8 mouse cellular contexts compared by ENCODE assay signal in the genomic region with DNA sequence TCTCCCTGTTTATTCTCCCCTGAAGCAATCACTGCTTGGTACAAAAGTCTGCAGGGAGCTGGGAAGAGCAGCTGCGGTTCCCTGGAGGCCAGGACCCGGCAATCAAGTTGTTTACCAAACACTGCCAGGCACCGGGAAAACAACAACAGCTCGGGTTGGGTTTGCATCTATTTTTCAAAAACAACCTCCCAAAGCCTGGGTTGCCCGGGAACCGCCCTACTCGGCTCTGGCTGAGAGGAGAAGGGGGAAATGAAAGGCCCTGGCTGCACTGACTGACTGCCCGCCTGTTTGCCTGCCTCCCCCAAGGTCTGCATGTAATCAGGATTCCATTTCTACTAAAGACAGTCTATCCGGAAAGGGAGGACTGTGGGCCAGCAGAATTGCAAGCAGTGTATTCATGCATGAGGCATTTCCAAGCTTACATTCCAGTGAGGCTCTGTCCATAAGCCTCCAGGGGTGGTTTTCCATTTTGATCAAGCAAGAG.
DNase-seq lines count a peak whose midpoint lies in the region; ATAC-seq lines count a peak whose summit lies in the region.

No protein-coding gene starts in this region.

- H3K4me3 ChIP-seq in embryonic facial prominence, embryonic 12.5 days, result no peak overlapping the region
- no peak overlapping the region for H3K4me3 ChIP-seq in heart, embryonic 14.5 days (ENCODE audit: control insufficient read depth in 1 of 2, insufficient read depth in 1 of 2, low read depth in 1 of 2, low read length in 2 of 2)
- H3K4me3 ChIP-seq in midbrain, embryonic 13.5 days (replicated peaks), result no peak overlapping the region

- H3K9me3 ChIP-seq in embryonic facial prominence, embryonic 12.5 days, result no peaks in the 10 kb centered on the region
- H3K9me3 ChIP-seq in heart, embryonic 14.5 days (ENCODE audit: control insufficient read depth, low read length), result no peaks in the 10 kb centered on the region
- no peaks in the 10 kb centered on the region for H3K9me3 ChIP-seq in midbrain, embryonic 13.5 days

- peak overlapping the region; percentile 21 for H3K4me2 ChIP-seq in embryonic facial prominence, embryonic 12.5 days (replicated peaks)
- H3K4me2 ChIP-seq in heart, embryonic 14.5 days (ENCODE audit: low read length), result peak overlapping the region; percentile 50
- peak overlapping the region; percentile 22 for H3K4me2 ChIP-seq in midbrain, embryonic 13.5 days (replicated peaks)

- ATAC-seq in embryonic facial prominence, embryonic 12.5 days (ENCODE audit: insufficient number of reproducible peaks, insufficient read depth, low FRiP score, low TSS enrichment), result peak; percentile 69
- no peak for ATAC-seq in heart, embryonic 14.5 days (ENCODE audit: insufficient number of reproducible peaks, insufficient read depth, low FRiP score, low read depth)
- ATAC-seq in midbrain, embryonic 13.5 days, result peak; percentile 72
- no peak for ATAC-seq in CD4-positive, CD25-positive, alpha-beta regulatory T cell, adult 4 months

- 0 out of 2 replicates have a peak, but pooled peaks cover 2% of the 10 kb centered on the region for H3K36me3 ChIP-seq in embryonic facial prominence, embryonic 12.5 days
- H3K36me3 ChIP-seq in heart, embryonic 14.5 days (ENCODE audit: control insufficient read depth, insufficient read depth, low read length), result peaks cover 3% of the 10 kb centered on the region
- H3K36me3 ChIP-seq in midbrain, embryonic 13.5 days, result peaks cover under 1% of the 10 kb centered on the region; the same call in 1 of the 2 replicates

- peak overlapping the region; percentile 58 for H3K27ac ChIP-seq in embryonic facial prominence, embryonic 12.5 days
- peak overlapping the region; percentile 18 to 62 for H3K27ac ChIP-seq in heart, embryonic 14.5 days (replicated peaks in 1 of 2; ENCODE audit: control insufficient read depth in 1 of 2, insufficient read depth in 1 of 2, low read depth in 2 of 2, low read length in 2 of 2)
- H3K27ac ChIP-seq in midbrain, embryonic 13.5 days, result peak overlapping the region; percentile 73

- peaks cover 30% of the 10 kb centered on the region for H3K4me1 ChIP-seq in embryonic facial prominence, embryonic 12.5 days
- H3K4me1 ChIP-seq in heart, embryonic 14.5 days (ENCODE audit: control insufficient read depth in 2 of 2, insufficient read depth in 2 of 2, low read length in 2 of 2), result peaks cover 19 to 27% of the 10 kb centered on the region in 2 experiments
- peaks cover 37% of the 10 kb centered on the region for H3K4me1 ChIP-seq in midbrain, embryonic 13.5 days (replicated peaks)

- no peak overlapping the region for H3K9ac ChIP-seq in embryonic facial prominence, embryonic 12.5 days
- H3K9ac ChIP-seq in heart, embryonic 14.5 days (ENCODE audit: low read length), result peak overlapping the region; percentile 58
- H3K9ac ChIP-seq in midbrain, embryonic 13.5 days (replicated peaks), result 0 out of 2 replicates have a peak overlapping the region, but pooled peaks have one; percentile 15

- 5% methylated on average over 9 of the region's 9 CpGs for WGBS in embryonic facial prominence, embryonic 12.5 days
- 8% methylated on average over 9 of the region's 9 CpGs for WGBS in heart, embryonic 14.5 days
- 2% methylated on average over 9 of the region's 9 CpGs for WGBS in midbrain, embryonic 13.5 days

- no peaks in the 10 kb centered on the region for H3K27me3 ChIP-seq in embryonic facial prominence, embryonic 12.5 days
- no peaks in the 10 kb centered on the region for H3K27me3 ChIP-seq in heart, embryonic 14.5 days (ENCODE audit: control insufficient read depth, insufficient read depth, low read length)
- H3K27me3 ChIP-seq in midbrain, embryonic 13.5 days, result no peaks in the 10 kb centered on the region

- DNase-seq in left cerebral cortex, postnatal 4 days, result peak; percentile 16
- no peak for DNase-seq in left cerebral cortex, adult 11 months (ENCODE audit: low spot score)
- DNase-seq in kidney, postnatal 14 days, result peak; percentile 41
- DNase-seq in thymus, postnatal 14 days, result no peak

- intact Hi-C loops in left cerebral cortex, postnatal 4 days (cut with DNase I), result no loop called here

Comparison
In these comparisons a context has a peak if more than half of its experiments do, and no peak if none do; other contexts are left out.
1. DNase-seq: peak in left cerebral cortex, postnatal 4 days (single experiment) and kidney, postnatal 14 days (single experiment); none in left cerebral cortex, adult 11 months (single experiment) and thymus, postnatal 14 days (single experiment).
2. ATAC-seq: peak in embryonic facial prominence, embryonic 12.5 days (single experiment) and midbrain, embryonic 13.5 days (single experiment); none in heart, embryonic 14.5 days (single experiment) and CD4-positive, CD25-positive, alpha-beta regulatory T cell, adult 4 months (single experiment).
3. Peak in every context shown above with its lines, with median percentiles within 50 percentile points of each other: H3K27ac ChIP-seq and H3K4me2 ChIP-seq.